Mouse (Mus musculus): ENCODE results near the gene Pakap. TPM values are rescaled to one million over a fixed set of nuclear protein-coding genes. Genes with fewer than 3 reads are reported as not detected.

The Pakap gene
- polyA plus RNA-seq, 1 experiment from 2014 or later, result 21.1 TPM

- 94% methylated on average over 12 of the region's 12 CpGs for WGBS
- H3K9ac ChIP-seq (ENCODE audit: low read length), result no peak overlapping the region
- DNase-seq (ENCODE audit: low spot score), result no peak
- no peak overlapping the region for H3K4me3 ChIP-seq (ENCODE audit: low read depth, low read length)
- H3K27ac ChIP-seq (ENCODE audit: low read depth, low read length), result no peak overlapping the region
- H3K9me3 ChIP-seq (ENCODE audit: control insufficient read depth, low read length), result no peaks in the 10 kb centered on the region
- no peak for ATAC-seq (replicated peaks; ENCODE audit: low FRiP score)
- no peak overlapping the region for H3K4me2 ChIP-seq (ENCODE audit: low read depth, low read length, severe bottlenecking)
- H3K36me3 ChIP-seq (ENCODE audit: control insufficient read depth, insufficient read depth, low read length), result no peaks in the 10 kb centered on the region
- H3K27me3 ChIP-seq (ENCODE audit: control insufficient read depth, insufficient read depth, low read length), result no peaks in the 10 kb centered on the region
- H3K4me1 ChIP-seq (replicated peaks; ENCODE audit: control insufficient read depth, insufficient read depth, low read length), result peaks cover 4% of the 10 kb centered on the region
Measured at GRCm38 (mm10) chr4:57656388-57656787, 88.4 kb downstream of the Pakap start.

- Histone ChIP-seq H3K9me3 (ENCODE audit: control insufficient read depth, low read length) (no peaks in the 10 kb centered on the region), H3K27me3 (ENCODE audit: control insufficient read depth, insufficient read depth, low read length) (no peaks in the 10 kb centered on the region), H3K4me1 (replicated peaks; ENCODE audit: control insufficient read depth, insufficient read depth, low read length) (peaks cover 4% of the 10 kb centered on the region), H3K4me2 (ENCODE audit: low read depth, low read length, severe bottlenecking) (no peak overlapping the region), H3K9ac (ENCODE audit: low read length) (no peak overlapping the region), H3K36me3 (ENCODE audit: control insufficient read depth, insufficient read depth, low read length) (no peaks in the 10 kb centered on the region), H3K4me3 (ENCODE audit: low read depth, low read length) (no peak overlapping the region), H3K27ac (ENCODE audit: low read depth, low read length) (no peak overlapping the region)
- DNase-seq (ENCODE audit: low spot score), result no peak
- no peak for ATAC-seq (replicated peaks; ENCODE audit: low FRiP score)
- 89% methylated on average over 3 of the region's 3 CpGs for WGBS
Measured at GRCm38 (mm10) chr4:57656861-57657260, 88.9 kb downstream of the Pakap start.

- 16% methylated on average over 4 of the region's 4 CpGs for WGBS
- H3K4me3 ChIP-seq (ENCODE audit: low read depth, low read length), result no peak overlapping the region
- DNase-seq (ENCODE audit: low spot score), result no peak
- H3K4me1 ChIP-seq (replicated peaks; ENCODE audit: control insufficient read depth, insufficient read depth, low read length), result peaks cover 4% of the 10 kb centered on the region
- H3K9me3 ChIP-seq (ENCODE audit: control insufficient read depth, low read length), result no peaks in the 10 kb centered on the region
- peak; percentile 64 for ATAC-seq (replicated peaks; ENCODE audit: low FRiP score)
- no peak overlapping the region; the same call in 1 of the 2 replicates for H3K27ac ChIP-seq (ENCODE audit: low read depth, low read length)
- H3K27me3 ChIP-seq (ENCODE audit: control insufficient read depth, insufficient read depth, low read length), result no peaks in the 10 kb centered on the region
- no peak overlapping the region for H3K9ac ChIP-seq (ENCODE audit: low read length)
- no peaks in the 10 kb centered on the region for H3K36me3 ChIP-seq (ENCODE audit: control insufficient read depth, insufficient read depth, low read length)
- H3K4me2 ChIP-seq (ENCODE audit: low read depth, low read length, severe bottlenecking), result no peak overlapping the region
Measured at GRCm38 (mm10) chr4:57660470-57660869, 92.5 kb downstream of the Pakap start.

- H3K36me3 ChIP-seq (ENCODE audit: control insufficient read depth, insufficient read depth, low read length), result no peaks in the 10 kb centered on the region
- DNase-seq (ENCODE audit: low spot score), result no peak
Measured at GRCm38 (mm10) chr4:57666101-57666500, 98.1 kb downstream of the Pakap start.

GRCm38 (mm10) chr4:57670813-57671469, 103.0 kb downstream of the Pakap start:
- WGBS, result 74% methylated on average over 7 of the region's 7 CpGs
- Histone ChIP-seq H3K4me1 (replicated peaks; ENCODE audit: control insufficient read depth, insufficient read depth, low read length) (peaks cover 3% of the 10 kb centered on the region; the same call in 1 of the 2 replicates), H3K27ac (ENCODE audit: low read depth, low read length) (no peak overlapping the region), H3K9ac (ENCODE audit: low read length) (no peak overlapping the region), H3K4me2 (ENCODE audit: low read depth, low read length, severe bottlenecking) (no peak overlapping the region), H3K4me3 (ENCODE audit: low read depth, low read length) (no peak overlapping the region), H3K27me3 (ENCODE audit: control insufficient read depth, insufficient read depth, low read length) (no peaks in the 10 kb centered on the region), H3K36me3 (ENCODE audit: control insufficient read depth, insufficient read depth, low read length) (no peaks in the 10 kb centered on the region), H3K9me3 (ENCODE audit: control insufficient read depth, low read length) (no peaks in the 10 kb centered on the region)
- DNase-seq (ENCODE audit: low spot score), result no peak
- ATAC-seq (replicated peaks; ENCODE audit: low FRiP score), result no peak

More at GRCm38 (mm10) chr4:57666101-57666500, 98.1 kb downstream of the Pakap start:
- no peaks in the 10 kb centered on the region for H3K27me3 ChIP-seq (ENCODE audit: control insufficient read depth, insufficient read depth, low read length)
- H3K4me2 ChIP-seq (ENCODE audit: low read depth, low read length, severe bottlenecking), result no peak overlapping the region
- no peak overlapping the region for H3K27ac ChIP-seq (ENCODE audit: low read depth, low read length)
- no peaks in the 10 kb centered on the region for H3K4me1 ChIP-seq (replicated peaks; ENCODE audit: control insufficient read depth, insufficient read depth, low read length)
- H3K4me3 ChIP-seq (ENCODE audit: low read depth, low read length), result no peak overlapping the region
- H3K9ac ChIP-seq (ENCODE audit: low read length), result no peak overlapping the region
- WGBS, result 87% methylated on average over 3 of the region's 3 CpGs
- no peaks in the 10 kb centered on the region for H3K9me3 ChIP-seq (ENCODE audit: control insufficient read depth, low read length)
- no peak for ATAC-seq (replicated peaks; ENCODE audit: low FRiP score)

- WGBS, result 81% methylated on average over 4 of the region's 4 CpGs
Measured at GRCm38 (mm10) chr4:57672541-57672940, 104.6 kb downstream of the Pakap start.

GRCm38 (mm10) chr4:57672996-57673906, 105.3 kb downstream of the Pakap start:
- Histone ChIP-seq H3K4me1 (replicated peaks; ENCODE audit: control insufficient read depth, insufficient read depth, low read length) (peaks cover 3% of the 10 kb centered on the region; the same call in 1 of the 2 replicates), H3K4me3 (ENCODE audit: low read depth, low read length) (0 out of 2 replicates have a peak overlapping the region, but pooled peaks have one; percentile 8), H3K27ac (ENCODE audit: low read depth, low read length) (no peak overlapping the region), H3K27me3 (ENCODE audit: control insufficient read depth, insufficient read depth, low read length) (no peaks in the 10 kb centered on the region), H3K9me3 (ENCODE audit: control insufficient read depth, low read length) (no peaks in the 10 kb centered on the region), H3K9ac (ENCODE audit: low read length) (no peak overlapping the region; the same call in 1 of the 2 replicates), H3K4me2 (ENCODE audit: low read depth, low read length, severe bottlenecking) (peak overlapping the region; percentile 42; the same call in 1 of the 2 replicates), H3K36me3 (ENCODE audit: control insufficient read depth, insufficient read depth, low read length) (no peaks in the 10 kb centered on the region)
- ATAC-seq (replicated peaks; ENCODE audit: low FRiP score) (peak; percentile 61), DNase-seq (ENCODE audit: low spot score) (peak; percentile 92)
- 16% methylated on average over 12 of the region's 12 CpGs for WGBS

More at GRCm38 (mm10) chr4:57672541-57672940, 104.6 kb downstream of the Pakap start:
- Histone ChIP-seq H3K4me1 (replicated peaks; ENCODE audit: control insufficient read depth, insufficient read depth, low read length) (peaks cover 3% of the 10 kb centered on the region; the same call in 1 of the 2 replicates), H3K9me3 (ENCODE audit: control insufficient read depth, low read length) (no peaks in the 10 kb centered on the region), H3K4me2 (ENCODE audit: low read depth, low read length, severe bottlenecking) (no peak overlapping the region), H3K27ac (ENCODE audit: low read depth, low read length) (no peak overlapping the region), H3K4me3 (ENCODE audit: low read depth, low read length) (no peak overlapping the region), H3K9ac (ENCODE audit: low read length) (no peak overlapping the region), H3K27me3 (ENCODE audit: control insufficient read depth, insufficient read depth, low read length) (no peaks in the 10 kb centered on the region), H3K36me3 (ENCODE audit: control insufficient read depth, insufficient read depth, low read length) (no peaks in the 10 kb centered on the region)
- ATAC-seq (replicated peaks; ENCODE audit: low FRiP score), result no peak
- no peak for DNase-seq (ENCODE audit: low spot score)

GRCm38 (mm10) chr4:57674351-57674750, 106.4 kb downstream of the Pakap start:
- no peak for DNase-seq (ENCODE audit: low spot score)
- Histone ChIP-seq H3K9me3 (ENCODE audit: control insufficient read depth, low read length) (no peaks in the 10 kb centered on the region), H3K4me2 (ENCODE audit: low read depth, low read length, severe bottlenecking) (no peak overlapping the region), H3K27ac (ENCODE audit: low read depth, low read length) (no peak overlapping the region), H3K4me1 (replicated peaks; ENCODE audit: control insufficient read depth, insufficient read depth, low read length) (peaks cover 3% of the 10 kb centered on the region; the same call in 1 of the 2 replicates), H3K9ac (ENCODE audit: low read length) (no peak overlapping the region), H3K4me3 (ENCODE audit: low read depth, low read length) (no peak overlapping the region), H3K27me3 (ENCODE audit: control insufficient read depth, insufficient read depth, low read length) (no peaks in the 10 kb centered on the region), H3K36me3 (ENCODE audit: control insufficient read depth, insufficient read depth, low read length) (no peaks in the 10 kb centered on the region)
- 85% methylated on average over 7 of the region's 7 CpGs for WGBS
- ATAC-seq (replicated peaks; ENCODE audit: low FRiP score), result no peak
